Mouse (Mus musculus): ENCODE measurements around the gene Mmp8.

Mmp8 gene

DNA sequence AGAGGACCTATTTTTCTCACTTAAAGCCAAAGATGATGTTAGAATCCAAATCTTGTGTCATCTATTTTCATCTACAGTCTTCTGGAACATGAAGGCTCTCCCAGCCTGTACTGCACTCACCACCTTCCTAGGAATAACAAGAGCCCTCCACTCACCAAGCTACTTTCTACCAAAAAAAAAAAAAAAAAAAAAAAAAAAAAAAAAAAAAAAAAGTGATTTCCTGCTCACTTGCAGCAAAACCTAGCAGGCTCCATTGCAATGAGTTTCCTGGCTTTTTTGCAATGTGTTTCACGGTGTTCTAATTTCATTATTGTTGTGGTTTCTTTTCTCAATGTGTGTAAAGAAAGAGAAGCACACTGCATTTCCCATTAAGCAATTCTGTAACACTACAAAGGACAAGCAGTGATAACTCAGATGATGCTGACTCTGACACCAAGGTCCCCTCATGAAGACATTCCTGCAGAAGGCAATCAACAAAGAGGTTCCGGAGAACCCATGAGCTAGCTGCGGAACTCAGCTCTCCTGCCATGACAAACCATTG is 35.1 kb downstream of the Mmp8 start:
- DNase-seq (ENCODE audit: low spot score) = no peak

DNA sequence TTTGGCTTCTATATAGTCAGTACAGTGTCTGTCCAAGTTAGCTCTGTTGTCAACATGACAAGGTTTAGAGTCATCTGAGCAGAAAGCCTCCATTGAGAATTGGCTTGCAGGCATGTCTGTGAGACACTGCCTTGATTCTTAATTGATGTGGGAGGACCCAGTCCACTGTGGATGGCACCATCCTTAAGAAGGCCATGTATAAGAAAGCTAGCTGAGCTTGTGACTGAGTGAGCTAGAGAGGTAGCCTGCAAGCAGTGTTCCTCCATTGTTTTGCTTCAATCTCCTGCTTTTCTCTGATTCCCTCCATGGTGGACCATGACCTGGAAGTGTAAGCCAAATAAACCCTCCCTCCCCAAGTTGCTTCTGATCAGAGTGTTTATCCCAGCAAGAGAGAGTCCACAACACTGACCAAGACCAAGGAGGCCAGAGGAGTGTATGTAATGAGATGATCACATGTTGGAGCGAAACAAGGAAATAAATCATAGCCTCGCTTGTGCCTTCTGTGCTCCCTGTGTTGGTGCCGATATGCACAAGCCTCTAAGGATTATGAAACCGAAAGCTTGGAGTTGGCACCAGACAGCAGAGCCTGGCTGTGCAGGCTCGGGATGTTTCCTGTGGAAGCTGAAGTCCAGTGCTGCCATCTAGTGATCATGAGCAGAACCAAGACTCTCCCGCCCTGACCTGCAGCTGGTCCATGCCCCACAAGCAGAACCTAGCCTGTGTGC is 36.7 kb downstream of the Mmp8 start:
- DNase-seq (ENCODE audit: low spot score) = peak; percentile 72

DNA sequence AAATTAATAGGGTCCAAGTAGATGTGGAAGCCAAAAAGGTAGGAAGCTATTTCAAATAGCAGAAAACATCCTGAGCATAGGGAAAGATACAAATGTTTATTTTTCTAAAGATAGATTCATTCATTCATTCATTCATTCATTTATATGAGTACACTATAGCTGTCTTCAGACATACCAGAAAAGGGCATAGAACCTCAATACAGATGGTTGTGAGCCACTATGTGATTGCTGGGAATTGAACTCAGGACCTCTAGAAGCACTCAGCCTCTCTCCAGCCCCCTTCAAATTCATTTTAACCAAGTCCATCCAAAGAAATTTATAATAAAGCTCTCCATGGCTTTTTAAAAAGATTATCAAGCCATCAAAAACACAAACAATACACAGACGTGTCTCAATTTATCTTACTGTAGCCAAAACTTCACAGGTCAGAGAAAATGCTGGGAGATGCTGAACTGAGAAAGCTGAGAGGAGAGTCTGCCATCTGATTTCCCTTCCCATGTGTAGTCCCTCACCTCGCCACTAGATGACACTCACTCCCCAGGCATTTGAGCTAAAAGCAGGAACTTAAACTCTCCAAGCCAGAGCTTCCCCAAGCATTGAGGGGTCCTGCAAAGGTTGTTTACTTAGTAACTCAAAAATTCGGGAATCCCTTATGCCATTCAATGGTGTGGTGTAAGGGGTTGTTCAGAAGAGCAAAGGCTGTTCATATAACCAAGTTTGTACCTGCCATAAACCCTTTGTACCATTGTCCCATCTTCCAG is 44.9 kb downstream of the Mmp8 start:
- peak; percentile 35 for DNase-seq (ENCODE audit: low spot score)

DNA sequence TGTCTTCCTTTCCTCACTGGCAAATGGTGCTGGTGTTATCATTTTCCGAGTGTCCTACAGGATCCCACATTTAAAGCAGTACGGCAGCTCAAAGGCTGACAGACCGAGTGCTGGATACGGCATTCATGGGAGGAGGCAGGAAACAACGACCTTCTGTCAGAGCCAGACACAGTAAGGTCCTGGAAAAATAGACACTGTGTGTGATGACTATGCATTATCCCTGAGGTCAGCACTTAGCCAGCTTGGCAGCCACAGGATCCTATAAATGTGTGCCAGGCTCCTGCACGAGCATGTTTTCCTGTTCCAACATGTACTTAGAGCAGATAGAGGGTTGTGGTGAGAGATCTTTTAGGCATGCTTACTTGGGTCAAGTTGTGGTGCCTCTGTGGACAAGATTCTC is 45.7 kb downstream of the Mmp8 start:
- DNase-seq (ENCODE audit: low spot score) = no peak

DNA sequence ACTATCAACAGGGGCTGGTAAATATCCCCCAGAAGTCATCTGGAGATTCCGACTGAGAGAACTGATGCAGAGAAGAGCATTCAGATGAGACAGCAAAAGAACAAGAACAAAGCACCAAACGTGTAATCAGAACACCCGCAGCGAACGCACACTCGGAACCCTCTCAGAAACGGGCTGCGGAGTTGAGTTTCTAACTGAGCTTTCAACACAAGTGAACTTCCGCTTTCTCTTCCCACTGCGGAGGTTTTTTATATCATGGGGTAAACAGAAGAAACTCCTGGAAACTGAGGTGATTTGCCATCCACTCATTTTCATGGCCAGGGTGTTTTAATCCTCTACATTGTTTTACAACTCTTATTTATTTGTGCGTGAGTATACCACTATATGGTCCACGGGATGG is 47.4 kb downstream of the Mmp8 start:
- DNase-seq (ENCODE audit: low spot score) = no peak
